Mouse (Mus musculus): Measurements from ENCODE around the gene Tcf15. TPM values are rescaled to one million over a fixed set of nuclear protein-coding genes. Genes with fewer than 3 reads are reported as not detected.

Tcf15 gene
- polyA plus RNA-seq, 2 experiments, result 0.17 TPM; not detected in 1

- Histone ChIP-seq H3K27ac (no peak overlapping the region), H3K4me1 (replicated peaks; ENCODE audit: control insufficient read depth in 2 of 2, insufficient read depth in 2 of 2, low read length in 1 of 2) (no peaks in the 10 kb centered on the region), H3K27me3 (ENCODE audit: control insufficient read depth, insufficient read depth, low read length) (no peaks in the 10 kb centered on the region; the same call in 1 of the 2 replicates), H3K9me3 (ENCODE audit: control insufficient read depth, low read length) (peaks cover 2% of the 10 kb centered on the region; the same call in 1 of the 2 replicates), H3K36me3 (replicated peaks; ENCODE audit: control insufficient read depth, insufficient read depth, low read depth) (no peaks in the 10 kb centered on the region), H3K4me2 (ENCODE audit: low read depth) (no peak overlapping the region), H3K4me3 (ENCODE audit: insufficient read depth in 1 of 2, low read depth in 2 of 2, low read length in 2 of 2) (no peak overlapping the region), H3K9ac (replicated peaks) (no peak overlapping the region)
- DNase-seq (ENCODE audit: low read depth in 3 of 3, low spot score in 3 of 3) (no peak), ATAC-seq (ENCODE audit: insufficient read depth) (no peak)
- TF ChIP-seq EP300 (IDR thresholded peaks at IDR 0.05; ENCODE audit: low read depth) (no peak), CTCF (IDR thresholded peaks at IDR 0.05; ENCODE audit: low read depth) (no peak)
- WGBS (ENCODE audit: insufficient replicate concordance), result 70% methylated on average over 3 of the region's 3 CpGs
Observed at GRCm38 (mm10) chr2:152174861-152175260, 31.5 kb downstream of the Tcf15 start.

- DNase-seq (ENCODE audit: low read depth in 3 of 3, low spot score in 3 of 3) (no peak), ATAC-seq (ENCODE audit: insufficient read depth) (no peak)
- no peaks in the 10 kb centered on the region; the same call in 1 of the 2 replicates for H3K27me3 ChIP-seq (ENCODE audit: control insufficient read depth, insufficient read depth, low read length)
- H3K9ac ChIP-seq (replicated peaks), result no peak overlapping the region
- H3K36me3 ChIP-seq (replicated peaks; ENCODE audit: control insufficient read depth, insufficient read depth, low read depth), result no peaks in the 10 kb centered on the region
- TF ChIP-seq CTCF (IDR thresholded peaks at IDR 0.05; ENCODE audit: low read depth) (no peak), EP300 (IDR thresholded peaks at IDR 0.05; ENCODE audit: low read depth) (no peak)
- no peak overlapping the region for H3K4me3 ChIP-seq (ENCODE audit: insufficient read depth in 1 of 2, low read depth in 2 of 2, low read length in 2 of 2)
- peaks cover 2% of the 10 kb centered on the region; the same call in 1 of the 2 replicates for H3K9me3 ChIP-seq (ENCODE audit: control insufficient read depth, low read length)
- no peaks in the 10 kb centered on the region for H3K4me1 ChIP-seq (replicated peaks; ENCODE audit: control insufficient read depth in 2 of 2, insufficient read depth in 2 of 2, low read length in 1 of 2)
- H3K27ac ChIP-seq, result no peak overlapping the region
- no peak overlapping the region for H3K4me2 ChIP-seq (ENCODE audit: low read depth)
- WGBS (ENCODE audit: insufficient replicate concordance), result 60% methylated on average over 6 of the region's 6 CpGs
Observed at GRCm38 (mm10) chr2:152176659-152177058, 33.3 kb downstream of the Tcf15 start.

GRCm38 (mm10) chr2:152177162-152177805 is 33.9 kb downstream of the Tcf15 start:
- H3K4me3 ChIP-seq (ENCODE audit: insufficient read depth in 1 of 2, low read depth in 2 of 2, low read length in 2 of 2), result no peak overlapping the region
- no peaks in the 10 kb centered on the region; the same call in 1 of the 2 replicates for H3K27me3 ChIP-seq (ENCODE audit: control insufficient read depth, insufficient read depth, low read length)
- no peaks in the 10 kb centered on the region for H3K36me3 ChIP-seq (replicated peaks; ENCODE audit: control insufficient read depth, insufficient read depth, low read depth)
- H3K9me3 ChIP-seq (ENCODE audit: control insufficient read depth, low read length), result peaks cover 2% of the 10 kb centered on the region; the same call in 1 of the 2 replicates
- DNase-seq (ENCODE audit: low read depth in 3 of 3, low spot score in 3 of 3) (no peak), ATAC-seq (ENCODE audit: insufficient read depth) (no peak)
- H3K27ac ChIP-seq, result no peak overlapping the region
- H3K4me1 ChIP-seq (replicated peaks; ENCODE audit: control insufficient read depth in 2 of 2, insufficient read depth in 2 of 2, low read length in 1 of 2), result no peaks in the 10 kb centered on the region
- 12% methylated on average over 24 of the region's 24 CpGs for whole genome bisulfite sequencing (ENCODE audit: insufficient replicate concordance)
- no peak overlapping the region for H3K9ac ChIP-seq (replicated peaks)
- no peak overlapping the region for H3K4me2 ChIP-seq (ENCODE audit: low read depth)
- TF ChIP-seq EP300 (IDR thresholded peaks at IDR 0.05; ENCODE audit: low read depth) (no peak), CTCF (IDR thresholded peaks at IDR 0.05; ENCODE audit: low read depth) (no peak)

GRCm38 (mm10) chr2:152177806-152178170 is 34.4 kb downstream of the Tcf15 start:
- Histone ChIP-seq H3K4me2 (ENCODE audit: low read depth) (no peak overlapping the region), H3K27me3 (ENCODE audit: control insufficient read depth, insufficient read depth, low read length) (no peaks in the 10 kb centered on the region; the same call in 1 of the 2 replicates), H3K4me3 (ENCODE audit: insufficient read depth in 1 of 2, low read depth in 2 of 2, low read length in 2 of 2) (no peak overlapping the region), H3K9me3 (ENCODE audit: control insufficient read depth, low read length) (peaks cover 2% of the 10 kb centered on the region; the same call in 1 of the 2 replicates), H3K27ac (no peak overlapping the region), H3K36me3 (replicated peaks; ENCODE audit: control insufficient read depth, insufficient read depth, low read depth) (no peaks in the 10 kb centered on the region), H3K9ac (replicated peaks) (no peak overlapping the region), H3K4me1 (replicated peaks; ENCODE audit: control insufficient read depth in 2 of 2, insufficient read depth in 2 of 2, low read length in 1 of 2) (no peaks in the 10 kb centered on the region)
- ATAC-seq (ENCODE audit: insufficient read depth), result no peak
- DNase-seq (ENCODE audit: low read depth in 3 of 3, low spot score in 3 of 3), result no peak
- WGBS (ENCODE audit: insufficient replicate concordance), result 62% methylated on average over 6 of the region's 6 CpGs
- TF ChIP-seq CTCF (IDR thresholded peaks at IDR 0.05; ENCODE audit: low read depth) (no peak), EP300 (IDR thresholded peaks at IDR 0.05; ENCODE audit: low read depth) (no peak)

- peaks cover 2% of the 10 kb centered on the region; the same call in 1 of the 2 replicates for H3K9me3 ChIP-seq (ENCODE audit: control insufficient read depth, low read length)
- TF ChIP-seq CTCF (IDR thresholded peaks at IDR 0.05; ENCODE audit: low read depth), result no peak
- TF ChIP-seq EP300 (IDR thresholded peaks at IDR 0.05; ENCODE audit: low read depth), result no peak
- no peak overlapping the region for H3K4me2 ChIP-seq (ENCODE audit: low read depth)
- H3K4me1 ChIP-seq (replicated peaks; ENCODE audit: control insufficient read depth in 2 of 2, insufficient read depth in 2 of 2, low read length in 1 of 2), result no peaks in the 10 kb centered on the region
- no peak overlapping the region for H3K27ac ChIP-seq
- DNase-seq (ENCODE audit: low read depth in 3 of 3, low spot score in 3 of 3), result no peak
- no peaks in the 10 kb centered on the region; the same call in 1 of the 2 replicates for H3K27me3 ChIP-seq (ENCODE audit: control insufficient read depth, insufficient read depth, low read length)
- no peak overlapping the region for H3K9ac ChIP-seq (replicated peaks)
- ATAC-seq (ENCODE audit: insufficient read depth), result no peak
- 58% methylated on average over 3 of the region's 3 CpGs for WGBS (ENCODE audit: insufficient replicate concordance)
- no peak overlapping the region for H3K4me3 ChIP-seq (ENCODE audit: insufficient read depth in 1 of 2, low read depth in 2 of 2, low read length in 2 of 2)
- no peaks in the 10 kb centered on the region for H3K36me3 ChIP-seq (replicated peaks; ENCODE audit: control insufficient read depth, insufficient read depth, low read depth)
Observed at GRCm38 (mm10) chr2:152178345-152178744, 35.0 kb downstream of the Tcf15 start.
